Mouse (Mus musculus) lung, embryonic 16.5 days (tissue): Measurements from ENCODE around the gene Stx7. TPM values are rescaled to one million over a fixed set of nuclear protein-coding genes. Genes with fewer than 3 reads are reported as not detected.
A peak's percentile ranks its signal among the peaks of the same experiment; 100 is the strongest.
"Not testable (repeated sequence)": the region's sequence is repeated elsewhere in the genome, so short reads cannot be mapped to it uniquely, and the experiment has no call there.

ENCODE experiments used
- ATAC-seq: fragments of 200-750 bp; cut with Nextera tagmentation; 2 replicates; pipeline ENCODE4 v1.8.0; 2017; ENCODE audit warnings: low read depth, mild to moderate bottlenecking, moderate library complexity
- H3K27ac ChIP-seq: fragments of 300-500 bp; sonication (generic); 2 replicates; pipeline ENCODE4 v1.5.1; 2014; ENCODE audit warnings: mild to moderate bottlenecking, control low read depth, low read length
- H3K27me3 ChIP-seq: fragments of 300-500 bp; sonication (generic); 2 replicates; pipeline ENCODE4 v1.6.1; 2014; ENCODE audit warnings: low read depth, low read length, mixed read lengths; ENCODE audit not compliant: control insufficient read depth, insufficient read depth
- H3K36me3 ChIP-seq: fragments of 300-500 bp; sonication (generic); 2 replicates; pipeline ENCODE4 v1.6.1; 2014; ENCODE audit warnings: low read length; ENCODE audit not compliant: control insufficient read depth, insufficient read depth
- H3K4me1 ChIP-seq: fragments of 300-500 bp; sonication (generic); replicated peaks from 2 replicates; pipeline ENCODE4 v1.6.1; 2014; ENCODE audit warnings: low read length, mixed read lengths; ENCODE audit not compliant: control insufficient read depth, insufficient read depth
- H3K4me2 ChIP-seq: fragments of 300-500 bp; sonication (generic); 2 replicates; pipeline ENCODE4 v1.6.1; 2014; ENCODE audit warnings: low read depth, low read length, control low read depth
- H3K4me3 ChIP-seq: fragments of 300-500 bp; sonication (generic); 2 replicates; pipeline ENCODE4 v1.5.1; 2014; ENCODE audit warnings: mild to moderate bottlenecking, low read length, control low read depth
- H3K9ac ChIP-seq: fragments of 300-500 bp; sonication (generic); 2 replicates; pipeline ENCODE4 v1.6.1; 2014; ENCODE audit warnings: low read length, control low read depth
- H3K9me3 ChIP-seq: fragments of 300-500 bp; sonication (generic); 2 replicates; pipeline ENCODE4 v1.6.1; 2016; ENCODE audit warnings: low read length; ENCODE audit not compliant: control insufficient read depth
- WGBS: fragments of 180-500 bp; shearing (Covaris S2); extraction: QIAGEN DNeasy Blood & Tissue Kit; methylation state at CpG from one replicate; pipeline ENCODE4 v1.1.7; 2014; 5-methylcytosine and 5-hydroxymethylcytosine counted together
- polyA plus RNA-seq: library from polyadenylated mRNA; unstranded; fragments of >200 nt; fragmentation: Nextera tagmentation; extraction: Ambion mirVana; gene quantifications from 2 replicates; pipeline ENCODE4 v1.2.1, GENCODE M21; 2015

The Stx7 gene
- polyA plus RNA-seq = 89.9 and 95.5 TPM in 2 replicates

GRCm38 (mm10) chr10:24149135-24149781 is at the start of gene Stx7:
Gene Stx7 (plus strand): TSS chr10:24149302.
- peak; percentile 99 for ATAC-seq
- Histone ChIP-seq H3K27me3 (no peaks in the 10 kb centered on the region), H3K4me1 (peaks cover 4% of the 10 kb centered on the region; the same call in 1 of the 2 replicates), H3K9ac (peak within 1 kb of the TSS; percentile 85), H3K36me3 (no peaks in the 10 kb centered on the region), H3K4me3 (peak within 1 kb of the TSS; percentile 82), H3K4me2 (peak within 1 kb of the TSS; percentile 69), H3K27ac (peak within 1 kb of the TSS; percentile 75), H3K9me3 (no peaks in the 10 kb centered on the region)
- WGBS = under 1% methylated on average over 45 of the region's 45 CpGs

GRCm38 (mm10) chr10:24101812-24102211 is 47.3 kb upstream of the Stx7 start, which contains the start of gene Taar8c:
Gene Taar8c (minus strand): TSS chr10:24101912.
- 85% methylated on average over 1 of the region's 3 CpGs for WGBS
- H3K4me1 ChIP-seq, H3K27me3 ChIP-seq, H3K4me3 ChIP-seq, ATAC-seq, H3K9ac ChIP-seq, H3K36me3 ChIP-seq, H3K27ac ChIP-seq, H3K9me3 ChIP-seq, H3K4me2 ChIP-seq: not testable (repeated sequence)

GRCm38 (mm10) chr10:24103299-24103698 is 45.8 kb upstream of the Stx7 start:
- ATAC-seq, H3K27me3 ChIP-seq, H3K9ac ChIP-seq, H3K9me3 ChIP-seq, H3K4me1 ChIP-seq, H3K4me3 ChIP-seq, H3K4me2 ChIP-seq, H3K36me3 ChIP-seq, H3K27ac ChIP-seq: not testable (repeated sequence)
- 13% methylated on average over 1 of the region's 1 CpGs for WGBS

GRCm38 (mm10) chr10:24107747-24108146 is 41.4 kb upstream of the Stx7 start:
- Histone ChIP-seq H3K27ac (no peak overlapping the region), H3K4me3 (no peak overlapping the region), H3K36me3 (no peaks in the 10 kb centered on the region), H3K27me3 (no peaks in the 10 kb centered on the region), H3K4me1 (no peaks in the 10 kb centered on the region), H3K9ac (no peak overlapping the region), H3K4me2 (no peak overlapping the region), H3K9me3 (no peaks in the 10 kb centered on the region)
- 66% methylated on average over 5 of the region's 5 CpGs for WGBS
- no peak for ATAC-seq

GRCm38 (mm10) chr10:24108236-24108635 is 40.9 kb upstream of the Stx7 start:
- H3K9me3 ChIP-seq = no peaks in the 10 kb centered on the region
- WGBS = 62% methylated on average over 3 of the region's 3 CpGs
- no peak for ATAC-seq
- no peak overlapping the region for H3K27ac ChIP-seq
- no peaks in the 10 kb centered on the region for H3K36me3 ChIP-seq
- no peak overlapping the region for H3K4me3 ChIP-seq
- H3K27me3 ChIP-seq = no peaks in the 10 kb centered on the region
- H3K4me2 ChIP-seq = no peak overlapping the region
- no peaks in the 10 kb centered on the region for H3K4me1 ChIP-seq
- H3K9ac ChIP-seq = no peak overlapping the region

- ATAC-seq, H3K27ac ChIP-seq, H3K9ac ChIP-seq, H3K4me2 ChIP-seq, H3K4me1 ChIP-seq, H3K9me3 ChIP-seq, H3K36me3 ChIP-seq, H3K27me3 ChIP-seq, H3K4me3 ChIP-seq: not testable (repeated sequence)
- WGBS = 65% methylated on average over 8 of the region's 8 CpGs
These were observed 39.7 kb upstream of the Stx7 start, which contains the start of gene Taar9 for GRCm38 (mm10) chr10:24109434-24109833. Gene Taar9 (minus strand): TSS chr10:24109534.

- Histone ChIP-seq H3K4me2 (no peak overlapping the region), H3K4me1 (no peaks in the 10 kb centered on the region), H3K9ac (no peak overlapping the region), H3K36me3 (no peaks in the 10 kb centered on the region), H3K9me3 (peaks cover 5% of the 10 kb centered on the region; the same call in 1 of the 2 replicates), H3K27me3 (no peaks in the 10 kb centered on the region), H3K4me3 (no peak overlapping the region), H3K27ac (no peak overlapping the region)
- WGBS = 43% methylated on average over 6 of the region's 6 CpGs
- ATAC-seq = 0 out of 2 replicates have a peak, but pooled peaks have one; percentile 28
These were observed 37.9 kb upstream of the Stx7 start for GRCm38 (mm10) chr10:24111116-24111778.

- peak overlapping the region; percentile 79 for H3K27ac ChIP-seq
- 16% methylated on average over 9 of the region's 9 CpGs for WGBS
- peak overlapping the region; percentile 35 for H3K4me3 ChIP-seq
- H3K9ac ChIP-seq = peak overlapping the region; percentile 39; the same call in 1 of the 2 replicates
- no peaks in the 10 kb centered on the region for H3K27me3 ChIP-seq
- ATAC-seq = peak; percentile 72
- no peaks in the 10 kb centered on the region for H3K36me3 ChIP-seq
- peak overlapping the region; percentile 52 for H3K4me2 ChIP-seq
- no peaks in the 10 kb centered on the region for H3K9me3 ChIP-seq
- 0 out of 2 replicates have a peak, but pooled peaks cover 2% of the 10 kb centered on the region for H3K4me1 ChIP-seq
These were observed 17.4 kb upstream of the Stx7 start for GRCm38 (mm10) chr10:24131451-24132262.

- H3K9ac ChIP-seq = no peak overlapping the region
- no peaks in the 10 kb centered on the region for H3K36me3 ChIP-seq
- no peaks in the 10 kb centered on the region for H3K27me3 ChIP-seq
- H3K4me1 ChIP-seq = 0 out of 2 replicates have a peak, but pooled peaks cover 2% of the 10 kb centered on the region
- peak overlapping the region; percentile 52; the same call in 1 of the 2 replicates for H3K4me2 ChIP-seq
- peak overlapping the region; percentile 79 for H3K27ac ChIP-seq
- no peak overlapping the region for H3K4me3 ChIP-seq
- WGBS = 16% methylated on average over 5 of the region's 5 CpGs
- no peaks in the 10 kb centered on the region for H3K9me3 ChIP-seq
- peak; percentile 83 for ATAC-seq
These were observed 16.8 kb upstream of the Stx7 start for GRCm38 (mm10) chr10:24132273-24132672.
